Mouse (Mus musculus) E14TG2a.4 (cell line): ENCODE measurements at regions not wholly inside any gene's neighbourhood (a gene's known extent, or its start where the extent isn't known, plus 50 kb on each side); places are given as distances from the start of the nearest gene placed in this dataset.

Source experiments
- H3K27me3 ChIP-seq: 2 replicates; pipeline ENCODE4 v1.6.1; 2014; ENCODE audit warnings: low read length, control low read depth; ENCODE audit not compliant: insufficient read depth
- H3K36me3 ChIP-seq: 2 replicates; pipeline ENCODE4 v1.6.1; 2014; ENCODE audit warnings: low read length, control low read depth; ENCODE audit not compliant: insufficient read depth
- H3K4me1 ChIP-seq: replicated peaks from 2 replicates; pipeline ENCODE4 v1.6.1; 2014; ENCODE audit warnings: low read depth, low read length, control low read depth
- H3K4me3 ChIP-seq: replicated peaks from 2 replicates; pipeline ENCODE4 v1.5.1; 2014; ENCODE audit warnings: mild to moderate bottlenecking, low read length
- H3K9me3 ChIP-seq: 2 replicates; pipeline ENCODE4 v1.6.1; 2014; ENCODE audit warnings: low read length, control low read depth
- CTCF ChIP-seq: conservative IDR thresholded peaks from 2 replicates; pipeline ENCODE4 v1.5.1; 2014; ENCODE audit warnings: low read length
- NANOG ChIP-seq: IDR thresholded peaks from 2 replicates; pipeline ENCODE4 v1.6.1; 2014; ENCODE audit warnings: borderline replicate concordance, low read length, mixed read lengths
- POU5F1 ChIP-seq: IDR thresholded peaks from 2 replicates; pipeline ENCODE4 v1.6.1; 2014; ENCODE audit warnings: low read length, borderline replicate concordance

DNA sequence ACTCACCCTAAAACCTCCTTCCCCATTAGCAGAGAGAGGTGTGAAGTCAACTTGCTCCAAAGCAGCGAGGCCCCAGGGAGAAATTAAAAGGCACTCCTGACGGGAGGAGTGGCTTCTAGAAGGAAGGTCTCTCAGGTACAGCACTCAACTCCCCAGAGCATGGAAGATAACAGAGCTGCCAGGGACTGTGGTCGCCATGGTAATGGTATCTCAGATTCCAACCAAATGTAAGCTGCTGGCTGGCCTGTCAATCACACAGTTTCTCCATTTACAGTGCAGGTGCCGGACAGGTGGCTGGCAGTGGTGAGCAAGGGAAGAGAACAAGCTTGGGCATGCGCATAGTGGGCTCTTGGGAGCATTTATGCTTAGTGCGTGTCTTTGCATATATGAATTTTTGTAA lies 213.5 kb upstream of the Bcor start:
- Histone ChIP-seq H3K27me3 (no peaks in the 10 kb centered on the region; the same call in 1 of the 2 replicates), H3K36me3 (no peaks in the 10 kb centered on the region), H3K4me1 (no peaks in the 10 kb centered on the region), H3K9me3 (no peaks in the 10 kb centered on the region), H3K4me3 (no peak overlapping the region)
- TF ChIP-seq NANOG (no peak), POU5F1 (no peak), CTCF (no peak)

DNA sequence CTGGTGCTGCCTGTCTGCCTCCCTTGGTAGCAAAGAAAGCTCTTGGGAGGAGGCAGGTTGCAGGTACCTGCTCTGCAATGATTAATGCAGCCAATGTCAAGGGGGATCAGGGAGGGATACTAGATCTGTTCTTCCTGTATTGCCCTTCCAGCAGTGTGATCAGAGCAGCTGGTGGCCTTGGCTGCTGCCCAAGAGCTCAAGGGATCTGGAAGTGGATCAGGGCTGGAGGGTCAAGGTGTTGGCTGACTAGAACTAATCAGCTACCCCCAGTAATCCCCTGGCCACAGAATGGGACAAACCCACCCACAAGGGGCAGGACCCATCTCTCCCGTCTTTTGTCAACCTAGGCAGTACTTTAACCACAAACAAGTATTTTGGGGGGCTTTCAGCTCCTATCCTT lies 211.8 kb upstream of the Atp6ap2 start:
- H3K36me3 ChIP-seq = no peaks in the 10 kb centered on the region
- TF ChIP-seq CTCF (no peak), NANOG (no peak), POU5F1 (no peak)
- no peaks in the 10 kb centered on the region for H3K9me3 ChIP-seq
- H3K4me3 ChIP-seq = no peak overlapping the region
- no peaks in the 10 kb centered on the region for H3K4me1 ChIP-seq
- H3K27me3 ChIP-seq = no peaks in the 10 kb centered on the region; the same call in 1 of the 2 replicates

- Histone ChIP-seq H3K4me1 (no peaks in the 10 kb centered on the region), H3K27me3 (no peaks in the 10 kb centered on the region; the same call in 1 of the 2 replicates), H3K36me3 (no peaks in the 10 kb centered on the region), H3K4me3 (no peak overlapping the region), H3K9me3 (no peaks in the 10 kb centered on the region)
- TF ChIP-seq POU5F1 = no peak
- TF ChIP-seq CTCF = no peak
- TF ChIP-seq NANOG = no peak
Measured at GRCm38 (mm10) chrX:12376238-12376980, 211.2 kb upstream of the Atp6ap2 start.

- H3K27me3 ChIP-seq = no peaks in the 10 kb centered on the region; the same call in 1 of the 2 replicates
- no peaks in the 10 kb centered on the region for H3K9me3 ChIP-seq
- no peaks in the 10 kb centered on the region for H3K36me3 ChIP-seq
- TF ChIP-seq CTCF = no peak
- TF ChIP-seq POU5F1 = no peak
- no peak for TF ChIP-seq NANOG
- H3K4me1 ChIP-seq = no peaks in the 10 kb centered on the region
- no peak overlapping the region for H3K4me3 ChIP-seq
Measured at GRCm38 (mm10) chrX:12377441-12377840, 210.2 kb upstream of the Atp6ap2 start.

- Histone ChIP-seq H3K9me3 (no peaks in the 10 kb centered on the region), H3K4me1 (no peaks in the 10 kb centered on the region), H3K36me3 (no peaks in the 10 kb centered on the region), H3K27me3 (no peaks in the 10 kb centered on the region), H3K4me3 (no peak overlapping the region)
- TF ChIP-seq CTCF (no peak), POU5F1 (no peak), NANOG (no peak)
Measured at GRCm38 (mm10) chrX:12392145-12392825, 195.3 kb upstream of the Atp6ap2 start.

DNA sequence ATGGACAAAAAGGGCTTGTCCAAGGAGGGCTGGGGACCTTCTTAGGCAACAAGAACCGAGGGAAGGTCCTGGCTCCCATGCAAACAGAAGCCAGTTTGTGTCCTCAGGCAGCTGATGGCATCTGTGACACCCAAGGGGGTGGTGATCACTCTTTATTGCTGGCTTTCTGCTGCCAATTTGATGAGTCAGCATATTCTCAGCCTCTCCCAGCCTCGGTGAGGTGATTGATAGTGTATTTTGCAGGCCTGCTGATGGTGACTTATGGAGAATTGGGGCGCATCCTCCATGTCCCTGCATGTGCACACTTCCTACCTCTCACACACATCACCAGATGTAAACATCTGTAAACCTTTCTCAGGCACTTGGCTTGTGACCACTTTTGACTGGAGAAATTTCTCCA lies 178.3 kb upstream of the Atp6ap2 start:
- Histone ChIP-seq H3K27me3 (no peaks in the 10 kb centered on the region), H3K9me3 (no peaks in the 10 kb centered on the region), H3K4me1 (no peaks in the 10 kb centered on the region), H3K36me3 (no peaks in the 10 kb centered on the region), H3K4me3 (no peak overlapping the region)
- no peak for TF ChIP-seq POU5F1
- TF ChIP-seq NANOG = no peak
- no peak for TF ChIP-seq CTCF

GRCm38 (mm10) chrX:12425566-12425965 lies 162.0 kb upstream of the Atp6ap2 start:
- Histone ChIP-seq H3K4me3 (no peak overlapping the region), H3K9me3 (no peaks in the 10 kb centered on the region), H3K27me3 (no peaks in the 10 kb centered on the region), H3K4me1 (0 out of 2 replicates have a peak, but pooled peaks cover 6% of the 10 kb centered on the region), H3K36me3 (no peaks in the 10 kb centered on the region)
- TF ChIP-seq CTCF (no peak), NANOG (no peak), POU5F1 (no peak)

DNA sequence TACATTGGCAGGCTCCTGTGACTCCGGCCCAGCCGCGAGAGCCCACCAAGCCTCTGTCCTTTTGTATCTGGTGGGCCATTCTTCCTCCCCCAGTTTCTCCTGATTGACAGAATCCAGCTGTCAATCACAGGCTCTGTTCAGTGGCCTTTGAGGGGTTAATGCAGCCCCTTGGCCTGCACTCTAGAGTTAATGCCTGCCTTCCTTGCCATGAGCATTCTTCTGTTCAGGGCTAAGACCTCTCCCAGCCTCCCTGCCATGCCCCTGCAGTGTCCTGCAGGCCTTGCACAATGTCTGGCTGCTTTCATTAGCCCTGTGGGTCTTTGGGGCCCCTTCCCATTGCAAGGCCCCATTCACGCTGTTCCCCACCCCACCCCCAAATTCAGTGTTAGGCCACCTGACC lies 160.9 kb upstream of the Atp6ap2 start:
- no peak overlapping the region for H3K4me3 ChIP-seq
- TF ChIP-seq CTCF (no peak), POU5F1 (no peak), NANOG (no peak)
- 0 out of 2 replicates have a peak, but pooled peaks cover 6% of the 10 kb centered on the region for H3K4me1 ChIP-seq
- H3K9me3 ChIP-seq = no peaks in the 10 kb centered on the region
- H3K27me3 ChIP-seq = no peaks in the 10 kb centered on the region
- H3K36me3 ChIP-seq = no peaks in the 10 kb centered on the region

DNA sequence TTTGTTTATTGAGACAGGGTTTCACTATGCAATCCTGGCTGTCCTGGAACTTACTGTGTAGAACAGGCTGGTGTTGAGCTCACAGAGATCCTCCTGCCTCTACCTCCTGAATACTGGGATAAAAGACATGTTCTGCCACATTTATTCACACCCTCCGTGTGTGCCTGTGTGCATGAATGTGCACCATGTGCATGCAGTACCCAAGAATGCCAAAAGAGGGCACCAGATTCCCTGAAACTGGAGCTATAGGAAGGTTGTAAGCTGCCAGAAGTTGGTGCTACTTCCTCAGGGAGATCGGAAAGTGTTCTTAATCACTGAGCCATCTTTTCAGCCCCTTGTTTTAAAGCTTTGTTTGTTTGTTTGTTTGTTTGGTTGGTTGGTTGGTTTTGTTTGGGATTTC lies 155.3 kb upstream of the Atp6ap2 start:
- Histone ChIP-seq H3K4me3 (no peak overlapping the region), H3K9me3 (no peaks in the 10 kb centered on the region), H3K36me3 (no peaks in the 10 kb centered on the region), H3K4me1 (no peaks in the 10 kb centered on the region), H3K27me3 (no peaks in the 10 kb centered on the region)
- TF ChIP-seq CTCF (peak; percentile 70), NANOG (no peak)
